Mouse (Mus musculus) left cerebral cortex, postnatal 25 days (tissue): ENCODE measurements around the gene Hyal3. TPM values are rescaled to one million over a fixed set of nuclear protein-coding genes. Genes with fewer than 3 reads are reported as not detected.

Experiments
- DNase-seq, 2 experiments: peaks; one replicate each; pipeline ENCODE4 v3.0.0; 2022; ENCODE audit warnings: low spot score in 2 of 2, mixed read lengths in 1 of 2
- intact Hi-C: fragments of 180-260 bp; cut with DNase I; formaldehyde crosslinking; loops from one replicate; pipeline ENCODE4 v1.15.1; 2025
- total RNA-seq, 2 experiments: library from RNA; stranded (reverse); gene quantifications; 2 replicates each; pipeline ENCODE4 v1.2.3; 2021

The Hyal3 gene
- total RNA-seq, 2 experiments from 2014 or later: 0.96 to 1.1 TPM

- intact Hi-C loops: no loop called here
- peak in 1 of 2 experiments; percentile 48 for DNase-seq
These were observed 7.4 kb downstream of the Hyal3 start for GRCm38 (mm10) chr9:107587833-107588639.

- intact Hi-C loops: no loop called here
- DNase-seq: no peak
These were observed 9.6 kb downstream of the Hyal3 start for GRCm38 (mm10) chr9:107590058-107590772.

- no peak for DNase-seq
- intact Hi-C loops: no loop called here
These were observed 10.1 kb downstream of the Hyal3 start for GRCm38 (mm10) chr9:107590773-107591060.

GRCm38 (mm10) chr9:107593101-107593976, 12.7 kb downstream of the Hyal3 start:
- intact Hi-C loops: no loop called here

GRCm38 (mm10) chr9:107594281-107595062, 13.9 kb downstream of the Hyal3 start:
- no peak for DNase-seq
- intact Hi-C loops: no loop called here

More at GRCm38 (mm10) chr9:107593101-107593976, 12.7 kb downstream of the Hyal3 start:
- no peak for DNase-seq

GRCm38 (mm10) chr9:107596619-107597569, 16.3 kb downstream of the Hyal3 start:
- no peak for DNase-seq
- intact Hi-C loops: no loop called here

GRCm38 (mm10) chr9:107598385-107598784, 17.8 kb downstream of the Hyal3 start:
- intact Hi-C loops: no loop called here

GRCm38 (mm10) chr9:107599433-107599832, 18.8 kb downstream of the Hyal3 start:
- DNase-seq: no peak
- intact Hi-C loops: no loop called here

More at GRCm38 (mm10) chr9:107598385-107598784, 17.8 kb downstream of the Hyal3 start:
- no peak for DNase-seq

- peak in 1 of 2 experiments; percentile 69 for DNase-seq
- intact Hi-C loops: loop anchor here (5.0 kb wide), 1 partner anchor 137 kb away; no protein-coding TSS in a partner anchor
These were observed 19.2 kb downstream of the Hyal3 start for GRCm38 (mm10) chr9:107599842-107600241.

GRCm38 (mm10) chr9:107600745-107601144, 20.1 kb downstream of the Hyal3 start:
- no peak for DNase-seq
- intact Hi-C loops: loop anchor here (5.0 kb wide), 1 partner anchor 137 kb away; no protein-coding TSS in a partner anchor

GRCm38 (mm10) chr9:107601275-107601674, 20.7 kb downstream of the Hyal3 start:
- intact Hi-C loops: loop anchor here (5.0 kb wide), 1 partner anchor 136 kb away; no protein-coding TSS in a partner anchor
- no peak for DNase-seq

- peak; percentile 86 to 90 for DNase-seq
- intact Hi-C loops: loop anchor here (1.0 to 5.0 kb wide), 3 partner anchors 42 to 135 kb away; no protein-coding TSS in a partner anchor
These were observed 21.5 kb downstream of the Hyal3 start for GRCm38 (mm10) chr9:107602068-107602648.

GRCm38 (mm10) chr9:107603251-107603650, 22.6 kb downstream of the Hyal3 start:
- DNase-seq: no peak
- intact Hi-C loops: loop anchor here (5.0 kb wide), 1 partner anchor 134 kb away; no protein-coding TSS in a partner anchor

- DNase-seq: no peak
- intact Hi-C loops: no loop called here
These were observed 24.5 kb downstream of the Hyal3 start for GRCm38 (mm10) chr9:107605041-107605661.

GRCm38 (mm10) chr9:107606591-107606990, 26.0 kb downstream of the Hyal3 start:
- DNase-seq: no peak
- intact Hi-C loops: no loop called here

GRCm38 (mm10) chr9:107607036-107607435, 26.4 kb downstream of the Hyal3 start:
- intact Hi-C loops: no loop called here
- DNase-seq: no peak

GRCm38 (mm10) chr9:107607653-107608245, 27.1 kb downstream of the Hyal3 start:
- intact Hi-C loops: no loop called here
- no peak for DNase-seq
